Mouse (Mus musculus): ENCODE data around the gene Magoh.

Gene Magoh

DNA sequence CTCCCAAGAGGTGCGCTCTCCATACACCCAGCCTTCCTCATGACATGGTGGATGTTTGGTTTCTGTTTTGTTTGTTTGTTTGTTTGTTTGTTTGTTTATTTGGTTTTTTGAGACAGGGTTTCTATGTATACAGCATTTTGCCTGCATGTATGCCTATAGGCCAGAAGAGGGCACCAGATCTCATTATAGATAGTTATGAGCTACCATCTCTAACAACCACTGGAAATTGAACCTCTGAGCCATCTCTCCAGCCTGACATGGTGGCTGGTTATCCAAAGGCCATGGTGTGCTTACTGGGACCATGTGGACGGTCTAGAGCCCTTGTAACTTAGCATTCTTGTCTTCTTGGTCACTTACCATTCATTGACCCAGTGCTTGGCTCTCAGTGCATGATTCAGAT is 13.1 kb downstream of the Magoh start:
- peak; percentile 4 for DNase-seq

DNA sequence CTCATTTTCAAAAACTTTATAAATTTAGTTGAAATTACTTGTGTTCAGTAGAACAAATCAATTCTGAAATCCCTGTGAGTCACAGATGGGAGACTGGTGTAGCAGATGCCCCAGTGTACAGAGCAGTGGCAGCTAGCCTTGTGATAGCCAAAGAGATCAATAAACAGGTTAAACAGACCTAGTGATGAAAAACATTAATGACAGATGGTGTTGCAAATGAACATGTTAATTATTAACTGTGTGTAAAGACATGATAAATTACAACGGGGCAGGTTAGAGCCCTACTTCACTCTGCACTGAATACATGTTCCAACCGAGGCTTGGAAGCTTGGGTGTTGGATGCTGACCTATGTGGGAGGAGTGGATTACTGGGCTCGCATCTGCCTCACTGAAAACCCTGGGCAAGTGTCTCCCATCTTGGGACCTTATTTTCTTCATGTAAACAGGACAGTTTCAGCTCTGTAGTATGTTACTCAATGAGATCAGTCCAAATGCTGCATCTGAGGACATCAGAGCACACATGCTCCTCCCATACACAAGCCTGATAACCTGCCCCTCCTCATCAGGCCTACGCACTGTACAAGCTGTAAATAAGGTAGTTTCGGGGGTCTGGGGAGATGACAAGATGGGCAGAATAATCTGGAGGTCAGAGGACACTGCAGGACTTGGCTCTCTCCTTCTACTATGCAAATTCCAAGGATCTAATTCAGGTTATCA is 19.8 kb downstream of the Magoh start:
- no peak for DNase-seq

DNA sequence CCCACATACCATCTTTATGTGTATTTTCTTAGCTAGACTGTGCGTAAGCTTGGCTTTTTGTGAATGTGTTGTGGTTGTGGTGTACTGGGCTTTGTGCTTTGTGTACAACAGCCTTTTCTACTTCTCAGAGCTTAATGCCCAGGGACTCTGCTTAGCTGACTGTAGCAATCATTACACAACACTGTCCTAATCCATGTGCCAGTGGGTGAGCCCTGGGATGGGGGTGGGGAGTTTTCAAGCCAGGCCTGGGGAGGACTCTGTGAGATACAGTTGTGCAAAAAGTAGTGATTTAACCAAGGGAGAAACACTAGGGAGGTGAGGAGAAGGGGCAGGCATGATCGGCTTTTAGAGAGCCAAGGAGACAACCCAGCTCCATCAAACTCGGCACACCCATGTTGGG is 20.7 kb downstream of the Magoh start:
- DNase-seq: no peak

DNA sequence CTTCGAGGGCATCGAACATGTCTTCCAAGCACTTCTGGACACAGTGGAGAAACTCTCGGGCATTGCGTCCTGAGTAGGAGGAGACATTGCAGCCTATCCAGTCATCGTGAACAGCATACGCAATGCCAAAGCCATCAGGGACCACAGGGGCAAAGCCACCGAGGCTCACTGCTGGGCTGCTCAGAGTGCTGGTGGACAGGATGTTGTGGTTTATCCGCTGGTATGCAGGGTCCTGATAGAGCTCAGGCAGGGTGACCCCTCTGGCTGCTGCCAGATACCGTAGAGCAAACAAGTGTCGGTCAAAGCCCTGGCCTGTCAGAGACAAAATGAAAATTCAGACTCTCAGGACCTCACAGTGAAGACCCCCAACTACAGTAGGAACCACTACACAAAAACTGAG is 24.7 kb downstream of the Magoh start:
- DNase-seq: no peak

DNA sequence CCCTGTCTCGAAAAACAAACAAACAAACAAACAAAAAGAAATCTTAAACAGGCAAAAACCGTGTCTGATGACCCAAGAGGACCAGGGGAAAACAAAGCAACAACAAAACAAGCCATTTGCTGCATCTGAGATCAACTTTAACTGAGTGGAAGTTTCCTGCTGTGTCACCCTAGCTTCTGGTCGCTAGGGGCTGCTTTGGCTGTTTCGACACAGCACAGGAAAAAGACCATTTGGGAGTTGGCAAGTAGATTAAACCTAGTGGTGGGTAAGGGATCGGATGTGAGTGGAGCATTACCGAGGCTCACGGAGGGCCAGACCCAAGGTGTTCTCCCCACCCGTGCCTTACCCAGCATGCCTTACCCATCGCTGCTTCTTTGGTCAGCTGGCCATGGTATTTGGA is 27.0 kb downstream of the Magoh start:
- no peak for DNase-seq

DNA sequence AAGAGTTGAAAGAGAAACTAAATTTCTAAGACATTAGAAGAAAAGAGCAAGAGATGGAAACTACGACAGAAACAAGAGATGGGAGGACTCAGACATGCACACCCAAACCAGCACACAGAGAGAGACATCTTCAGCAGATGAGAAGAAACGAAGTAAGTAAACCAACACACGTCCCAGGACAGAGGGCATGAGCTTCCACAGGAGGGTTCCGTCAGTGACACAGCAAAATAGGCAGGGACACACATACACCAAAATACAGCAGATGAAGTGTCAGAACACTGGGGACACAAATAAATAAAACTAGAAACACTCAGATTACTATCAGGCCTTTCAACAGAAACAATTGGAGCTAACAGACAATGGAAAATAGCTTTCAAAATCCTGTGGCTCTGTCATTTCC is 30.5 kb downstream of the Magoh start:
- DNase-seq: peak; percentile 29

DNA sequence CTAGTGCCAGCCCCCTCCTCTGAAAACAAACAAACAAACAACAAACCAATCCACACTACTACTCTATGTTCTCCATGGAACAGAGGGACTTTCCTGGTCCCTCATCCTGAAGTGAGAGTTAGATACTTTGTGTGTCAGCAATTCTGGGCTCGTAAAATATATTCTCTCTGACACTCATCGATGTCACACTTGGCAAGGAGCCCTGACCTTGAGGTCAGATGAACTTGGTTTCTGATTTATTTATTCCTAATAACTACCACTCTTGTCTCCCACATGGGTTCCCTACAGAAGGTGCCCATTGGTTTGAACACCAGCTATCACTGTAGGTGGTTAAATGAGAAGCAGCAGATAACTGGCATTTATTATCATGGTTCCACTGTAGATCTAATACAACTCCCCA is 40.8 kb downstream of the Magoh start:
- DNase-seq: no peak

DNA sequence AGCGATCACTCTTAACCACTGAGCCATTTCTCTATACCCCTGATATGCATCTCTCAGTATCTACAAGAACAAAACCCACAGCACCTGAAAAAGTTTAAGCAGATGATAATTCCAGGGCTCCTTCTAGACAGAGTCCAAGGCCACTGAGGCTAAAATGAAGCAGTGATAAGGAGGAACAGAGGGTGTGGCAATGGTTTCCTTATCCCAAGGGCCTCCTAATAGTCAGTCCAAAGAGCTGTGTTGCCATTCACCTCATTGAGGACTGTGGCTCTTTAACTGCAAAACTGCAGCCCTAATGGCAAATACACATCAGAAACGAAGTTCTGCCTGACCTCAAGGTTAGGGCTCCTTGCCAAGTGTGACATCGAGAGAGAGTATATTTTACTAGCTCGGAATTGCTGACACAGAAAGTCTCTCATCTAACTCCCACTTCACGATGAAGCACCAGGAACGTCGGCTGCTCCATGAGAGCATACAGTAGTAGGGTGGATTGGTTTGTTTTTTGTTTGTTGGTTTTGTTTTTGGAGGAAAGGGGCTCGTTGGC is 41.7 kb downstream of the Magoh start:
- peak; percentile 23 for DNase-seq

DNA sequence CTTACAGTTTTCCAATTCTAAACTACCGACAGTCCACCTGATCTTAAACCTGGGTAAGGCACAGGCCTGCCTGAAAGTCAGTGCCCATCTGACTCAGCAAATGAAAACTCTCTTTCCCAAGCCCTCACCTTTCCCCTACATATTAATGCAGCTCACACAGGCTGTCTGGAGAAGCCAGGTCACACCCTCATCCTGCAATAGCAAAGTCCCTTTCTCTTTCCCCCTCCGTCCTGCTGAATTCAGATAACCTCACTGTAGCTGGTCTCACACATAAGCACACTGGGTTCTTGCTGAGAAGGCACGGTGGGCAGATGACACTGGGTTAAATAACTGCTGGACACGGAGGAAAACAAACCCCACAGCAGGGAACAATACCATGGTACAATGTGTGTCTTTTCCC is 42.4 kb downstream of the Magoh start:
- DNase-seq: peak; percentile 61

DNA sequence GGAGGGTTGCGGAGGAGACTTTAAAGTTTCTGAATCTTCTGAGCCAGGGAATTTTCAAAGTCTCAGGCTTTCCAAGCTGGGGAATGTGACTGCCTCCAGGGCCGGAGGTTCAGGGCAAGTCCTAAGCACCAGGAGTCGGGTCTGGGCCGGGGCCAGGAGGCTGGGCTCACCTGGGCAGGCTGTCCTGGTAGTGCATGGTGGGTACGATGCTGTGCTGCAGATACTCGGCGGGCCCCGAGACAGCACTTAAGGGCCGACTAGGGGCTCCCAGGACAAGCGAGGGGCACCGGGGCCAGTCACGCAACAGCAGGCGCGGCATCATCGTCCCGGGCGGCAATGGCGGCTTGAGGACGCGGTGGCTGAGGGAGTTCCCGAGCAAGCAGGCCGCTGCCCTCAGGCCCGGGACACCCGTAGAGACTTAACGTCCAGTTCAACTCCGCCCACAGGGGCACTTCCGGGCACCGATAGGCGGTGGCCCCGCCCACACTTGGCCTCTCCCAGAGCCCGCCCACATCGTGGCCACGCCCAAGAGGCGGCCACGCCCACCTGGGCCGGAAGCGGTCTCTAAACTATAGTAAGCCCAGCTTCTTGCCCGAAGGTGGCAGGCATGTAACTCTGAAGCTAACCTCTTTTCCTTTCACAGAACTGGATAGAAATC is 43.7 kb downstream of the Magoh start, which contains the start of gene Cpt2:
Gene Cpt2, minus strand, starts transcription at position 466 of the 658 bp plus-strand sequence.
- DNase-seq: peak; percentile 98

DNA sequence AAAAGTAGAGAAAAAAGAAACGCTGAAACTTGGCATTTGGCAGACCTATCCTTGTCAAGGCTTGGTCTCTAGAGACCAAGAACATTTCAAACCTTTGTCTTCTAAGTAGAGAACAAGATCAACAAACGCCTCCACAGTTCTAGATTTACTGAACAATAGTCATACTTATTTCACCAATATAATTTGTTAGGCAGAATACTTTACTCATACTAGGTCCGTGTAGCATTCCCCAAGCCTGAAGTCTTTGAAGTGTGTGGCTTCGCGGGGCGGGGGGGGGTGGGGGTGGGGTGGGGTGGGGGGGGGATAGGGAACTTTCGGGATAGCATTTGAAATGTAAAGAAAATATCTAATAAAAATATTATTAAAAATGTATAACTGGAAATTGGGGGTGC is 44.2 kb downstream of the Magoh start:
- no peak for DNase-seq

DNA sequence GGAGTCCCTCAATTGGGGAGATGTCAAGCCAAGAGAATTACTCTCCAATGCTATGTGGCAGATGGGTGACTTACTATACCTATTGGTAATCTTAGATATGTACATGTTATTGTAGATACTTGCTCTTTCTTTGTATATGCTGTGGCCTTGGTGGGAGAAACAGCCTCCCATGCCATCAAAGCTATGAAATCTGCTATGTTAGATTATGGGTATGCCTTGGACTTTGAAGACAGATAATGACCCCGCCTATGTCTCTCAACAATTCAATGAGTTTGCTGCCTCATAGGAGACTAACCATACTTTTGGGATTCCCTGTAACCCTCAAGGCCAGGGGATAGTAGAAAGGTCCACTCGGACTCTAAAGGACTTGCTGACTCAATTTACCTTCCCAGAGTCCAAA is 48.7 kb downstream of the Magoh start:
- no peak for DNase-seq

DNA sequence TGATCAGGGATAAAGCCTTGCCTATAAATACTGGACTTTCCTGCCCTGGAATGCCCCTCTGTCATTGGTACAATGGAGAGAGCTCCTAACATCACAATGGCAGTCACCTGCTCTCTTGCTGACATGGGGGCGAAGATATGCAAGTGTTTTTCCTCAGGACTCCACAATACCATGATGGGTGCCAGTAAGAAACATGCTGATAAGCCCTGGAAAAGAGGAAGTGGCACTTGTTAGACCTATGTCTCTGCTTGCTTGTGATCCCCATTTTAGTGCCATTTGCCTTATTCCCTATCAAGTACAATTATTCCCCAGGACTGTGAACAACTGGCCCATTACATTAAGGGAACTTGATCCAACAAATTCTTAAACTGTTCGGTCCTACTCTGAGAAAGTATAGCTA is 49.2 kb downstream of the Magoh start:
- DNase-seq: no peak

DNA sequence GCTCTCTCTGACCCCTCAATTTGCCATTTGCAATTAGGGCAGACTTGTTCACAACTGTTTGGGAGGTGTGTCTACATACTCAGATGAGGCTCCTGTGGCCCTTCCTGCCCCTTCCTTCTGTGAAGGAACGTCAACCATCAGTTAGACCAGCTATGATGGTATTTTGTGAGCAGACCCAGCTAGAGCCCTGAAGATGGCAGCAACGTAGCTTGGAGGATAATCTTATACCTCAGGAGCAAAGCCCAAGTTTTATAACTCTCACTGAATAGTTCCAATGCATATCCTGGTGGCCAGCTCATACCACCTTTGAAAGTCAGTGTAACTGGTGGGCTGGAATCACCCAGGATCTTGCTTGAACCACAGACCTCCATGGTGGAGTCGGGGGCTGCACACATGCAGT is 51.9 kb downstream of the Magoh start:
- DNase-seq: no peak

DNA sequence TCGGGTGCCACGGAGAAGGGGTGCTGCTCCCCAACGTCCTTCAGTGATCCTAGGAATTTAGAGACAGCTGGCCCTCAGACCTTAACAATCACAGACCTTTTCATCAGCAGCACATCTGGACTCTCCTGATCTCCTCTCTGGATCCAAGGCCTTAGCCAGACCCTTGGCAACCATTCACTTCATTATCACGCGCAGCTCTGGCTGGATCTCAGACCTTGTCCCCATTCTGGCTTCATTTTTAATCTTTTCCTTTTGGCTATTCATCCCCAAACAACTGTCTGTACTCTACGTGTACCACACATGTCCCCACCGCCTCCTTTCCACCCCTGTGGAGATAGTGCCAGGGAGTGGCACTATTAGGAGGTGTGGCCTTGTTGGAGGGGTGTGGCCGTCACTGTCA is 53.7 kb downstream of the Magoh start:
- no peak for DNase-seq

DNA sequence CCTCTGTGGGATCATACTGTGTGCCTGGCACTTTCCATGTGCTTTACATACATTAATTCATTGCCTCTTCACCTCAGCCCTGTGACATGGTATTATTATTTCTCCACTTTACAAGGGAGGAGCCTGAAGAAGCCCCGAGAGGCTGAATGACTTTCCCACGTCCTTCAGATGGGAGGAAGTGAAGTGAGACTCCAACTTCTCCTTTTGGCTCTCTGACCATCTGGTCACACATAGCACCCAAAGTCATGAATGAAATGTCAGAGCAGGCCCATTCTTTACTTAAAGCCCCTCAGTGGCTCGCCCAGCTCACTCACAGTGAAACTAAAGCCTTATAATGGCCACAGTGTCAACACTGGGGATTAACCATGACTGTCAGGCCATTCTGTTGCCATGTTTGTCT is 55.7 kb downstream of the Magoh start:
- DNase-seq: no peak
